Mouse (Mus musculus) layer of hippocampus, adult 11-12 months (tissue): Measurements from ENCODE around the gene Hnrnpll.
"Not testable (repeated sequence)": the region's sequence is repeated elsewhere in the genome, so short reads cannot be mapped to it uniquely, and the experiment has no call there.

Experiments
- DNase-seq: peaks from one replicate; pipeline ENCODE4 v3.0.0; 2022; ENCODE audit warnings: low spot score

Hnrnpll gene

DNA sequence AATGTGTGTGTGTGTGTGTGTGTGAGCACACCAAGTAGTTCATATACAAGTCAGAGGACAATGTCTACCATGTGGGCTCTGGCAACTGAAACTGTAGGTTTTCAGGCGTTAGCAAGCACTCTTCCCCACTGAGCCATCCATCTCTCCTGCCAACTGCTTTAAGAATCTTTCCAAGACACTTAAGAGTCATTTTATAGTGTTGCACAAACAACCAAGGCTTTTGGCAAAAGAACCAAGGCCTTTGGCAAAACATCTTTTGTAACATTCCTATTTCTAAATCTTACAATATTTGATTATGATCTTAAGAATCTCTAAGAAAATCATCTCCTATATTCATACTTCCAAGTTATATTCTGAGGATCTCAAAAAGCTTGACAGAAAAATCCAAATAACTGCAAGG is 2.4 kb downstream of the Hnrnpll start:
- no peak for DNase-seq

DNA sequence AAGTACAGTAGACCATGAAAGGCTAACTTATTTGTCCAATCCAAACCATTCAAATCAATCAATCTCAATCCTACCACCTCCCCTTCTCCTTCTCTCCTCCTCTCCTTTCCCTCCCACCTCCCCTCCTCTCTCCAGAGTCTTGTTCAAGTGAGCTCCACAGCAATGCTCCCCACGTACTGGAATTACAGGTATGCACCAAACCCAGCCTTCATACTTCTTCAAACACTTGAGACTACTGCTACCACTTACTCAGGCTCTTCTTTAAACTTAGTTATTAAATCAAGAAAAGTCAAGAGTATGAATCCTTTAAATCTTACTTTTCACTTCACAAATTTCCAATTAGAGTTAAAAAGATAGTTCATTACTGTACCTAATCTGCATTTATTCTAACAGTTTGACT is 3.6 kb downstream of the Hnrnpll start:
- no peak for DNase-seq

DNA sequence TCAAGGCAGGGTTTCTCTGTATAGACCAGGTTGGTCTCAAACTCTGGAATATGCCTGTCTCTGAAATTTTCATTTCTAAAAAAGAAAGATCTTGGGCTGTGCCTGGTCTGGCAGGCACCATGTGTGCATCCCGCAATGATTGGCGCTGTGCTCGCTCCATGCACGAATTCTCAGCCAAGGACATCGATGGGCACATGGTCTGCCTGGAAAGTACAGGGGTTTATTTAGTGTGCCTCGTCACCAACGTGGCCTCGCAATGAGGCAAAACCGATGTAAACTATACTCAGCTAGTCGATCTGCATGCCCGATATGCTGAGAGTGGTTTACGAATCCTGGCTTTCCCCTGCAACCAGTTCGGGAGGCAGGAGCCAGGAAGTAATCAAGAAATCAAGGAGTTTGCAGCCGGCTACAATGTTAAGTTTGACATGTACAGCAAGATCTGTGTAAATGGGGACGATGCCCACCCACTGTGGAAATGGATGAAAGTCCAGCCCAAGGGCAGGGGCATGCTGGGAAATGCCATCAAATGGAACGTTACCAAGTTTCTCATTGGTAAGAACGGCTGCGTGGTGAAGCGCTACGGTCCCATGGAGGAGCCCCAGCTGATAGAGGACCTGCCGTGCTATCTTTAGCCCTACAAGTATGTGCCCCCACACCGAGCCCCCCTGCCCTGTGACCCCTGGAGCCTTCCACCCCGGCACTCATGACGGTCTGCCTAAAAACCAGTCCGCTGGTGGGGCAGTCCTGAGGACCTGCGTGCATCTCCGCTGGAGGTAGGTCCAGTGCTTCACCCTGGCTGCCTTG is 8.0 kb downstream of the Hnrnpll start:
- peak; percentile 29 for DNase-seq

DNA sequence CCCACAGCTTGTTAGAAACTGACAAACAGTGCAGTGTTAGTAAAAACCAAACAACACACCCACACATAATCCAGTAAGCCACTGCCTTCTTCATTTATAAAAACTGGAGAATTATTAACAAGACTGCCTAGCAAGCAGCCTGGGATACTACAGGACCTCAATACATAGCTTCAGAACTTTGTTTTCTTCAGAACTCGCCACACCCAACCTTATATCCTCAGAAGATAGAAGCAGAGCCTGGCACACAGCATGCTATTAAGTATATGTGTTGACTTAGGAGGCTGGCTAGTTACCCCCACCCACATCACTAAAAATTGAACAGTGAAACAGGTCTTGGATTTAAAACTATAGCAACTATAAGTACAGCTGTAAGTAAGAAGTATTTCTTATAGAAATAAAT is 10.5 kb downstream of the Hnrnpll start:
- no peak for DNase-seq

DNA sequence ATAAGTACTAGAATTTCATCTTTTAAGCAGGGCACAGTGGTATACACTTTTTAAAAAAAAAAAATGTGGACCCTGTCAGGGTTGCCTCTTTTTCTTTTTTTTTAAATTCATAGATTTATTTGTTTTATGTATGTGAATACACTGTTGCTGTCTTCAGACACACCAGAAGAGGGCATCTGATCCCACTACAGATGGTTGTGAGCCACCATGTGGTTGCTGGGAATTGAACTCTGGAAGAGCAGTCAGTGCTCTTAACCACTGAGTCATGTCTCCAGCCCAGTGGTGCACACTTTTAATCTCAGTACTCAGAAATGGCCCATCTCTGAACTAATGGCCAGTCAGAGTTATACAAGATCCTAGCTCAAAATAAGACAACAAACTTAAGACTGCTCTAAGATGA is 12.8 kb downstream of the Hnrnpll start:
- not testable (repeated sequence) for DNase-seq

DNA sequence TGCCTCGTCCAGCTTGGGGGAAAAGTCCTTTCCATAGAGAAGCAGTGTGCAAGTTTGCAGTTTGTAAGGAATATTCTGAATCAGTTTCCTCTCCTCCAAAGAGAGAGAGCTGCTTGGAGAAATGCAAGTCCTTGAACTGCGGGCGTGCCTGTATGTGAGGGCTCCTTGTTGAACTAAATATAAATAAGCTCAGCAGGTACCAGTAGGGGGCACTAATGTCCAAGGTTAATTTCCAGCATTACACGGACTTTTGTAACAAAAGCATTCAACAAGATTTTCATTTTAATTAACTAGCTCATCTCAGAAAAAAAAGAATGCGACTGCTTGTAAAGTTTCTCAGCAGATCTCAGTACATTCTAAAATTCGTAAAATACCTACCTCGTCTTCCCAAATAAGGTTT is 13.9 kb downstream of the Hnrnpll start:
- DNase-seq = peak; percentile 84

DNA sequence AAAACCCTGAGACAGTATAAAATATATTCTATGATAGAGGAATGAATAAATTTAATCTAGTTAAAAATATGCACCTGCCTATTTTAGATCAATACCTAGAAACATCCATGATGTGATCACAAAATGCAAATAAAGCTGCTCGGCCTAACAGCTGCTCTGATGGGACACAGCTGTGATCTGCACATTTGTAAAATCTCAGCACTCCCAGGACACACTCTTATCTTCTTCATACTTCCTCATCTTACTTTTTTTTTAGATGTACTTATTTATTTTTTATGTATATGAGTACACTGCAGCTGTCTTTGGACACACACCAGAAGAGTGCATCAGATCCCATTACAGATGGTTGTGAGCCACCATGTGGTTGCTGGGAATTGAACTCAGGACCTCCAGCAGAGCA is 20.4 kb downstream of the Hnrnpll start:
- DNase-seq = no peak

DNA sequence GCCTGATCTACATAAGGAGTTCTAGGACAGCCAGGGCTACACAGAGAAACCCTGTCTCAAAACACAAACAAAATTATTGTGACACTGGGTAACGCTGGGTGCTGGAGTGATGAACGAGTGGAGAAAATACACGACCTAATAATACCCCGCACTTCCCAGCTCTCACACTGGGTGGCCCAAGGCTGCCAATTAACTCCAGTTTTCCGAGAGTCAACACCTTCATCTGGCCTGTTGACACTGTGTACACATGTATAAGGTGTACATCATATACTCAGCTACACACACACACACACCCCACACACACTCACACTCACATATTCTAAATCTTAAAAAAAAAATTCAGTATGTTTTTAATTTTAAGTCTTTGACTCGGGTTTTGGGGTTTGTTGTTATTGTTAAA is 33.5 kb downstream of the Hnrnpll start:
- no peak for DNase-seq

DNA sequence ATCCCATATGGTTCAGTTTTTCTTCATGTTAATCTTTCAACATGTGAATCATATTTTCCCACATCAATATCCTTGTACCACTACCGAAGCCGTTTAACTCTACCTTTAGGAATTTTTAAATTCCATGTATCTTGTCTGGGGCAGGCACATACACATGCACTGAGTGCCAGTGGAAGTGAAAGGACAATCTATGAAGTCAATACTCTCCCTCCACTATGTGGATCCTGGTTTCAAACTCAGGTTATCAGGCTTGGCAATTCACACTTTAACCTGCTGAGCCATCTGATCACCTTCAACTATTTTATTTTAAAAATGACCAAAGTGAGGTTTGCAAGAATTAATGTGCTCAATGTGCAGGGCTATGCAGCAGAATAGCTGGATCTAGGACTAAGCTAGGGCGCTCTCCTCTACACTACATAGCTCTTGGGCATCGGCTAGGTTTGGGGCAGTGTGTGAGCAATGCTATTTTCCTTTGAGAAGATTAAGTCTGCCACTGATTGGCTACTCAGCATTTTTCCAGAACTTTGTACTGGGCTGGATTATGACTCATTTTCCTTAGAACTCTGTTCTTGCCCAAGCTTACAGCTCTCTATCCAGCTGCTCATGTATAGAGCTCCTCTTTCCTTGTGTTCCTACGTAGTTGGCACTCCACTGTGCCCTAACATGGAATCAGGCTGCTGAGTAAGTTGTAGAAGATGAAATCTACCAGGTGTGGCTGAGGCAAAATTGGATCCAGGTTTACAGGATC is 35.8 kb downstream of the Hnrnpll start:
- DNase-seq = no peak

DNA sequence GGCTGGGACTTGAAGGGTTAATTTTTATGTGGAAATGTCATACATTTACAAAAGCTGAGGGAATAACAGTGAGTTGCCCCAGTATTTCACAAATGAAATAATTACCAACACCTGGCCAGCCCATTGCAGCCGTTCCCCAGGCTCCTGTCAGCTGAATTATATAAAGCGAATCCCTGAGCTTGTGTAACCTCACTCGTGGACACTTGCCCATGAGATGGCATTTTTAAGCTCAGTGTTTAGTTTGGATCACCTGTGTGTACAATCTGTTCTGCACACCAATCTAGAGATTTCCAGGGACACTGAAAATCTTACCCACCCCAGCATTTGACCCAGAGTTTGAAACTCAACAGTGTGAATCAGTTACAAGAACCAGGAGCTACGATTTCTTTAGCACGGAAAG is 40.0 kb downstream of the Hnrnpll start:
- DNase-seq = no peak

DNA sequence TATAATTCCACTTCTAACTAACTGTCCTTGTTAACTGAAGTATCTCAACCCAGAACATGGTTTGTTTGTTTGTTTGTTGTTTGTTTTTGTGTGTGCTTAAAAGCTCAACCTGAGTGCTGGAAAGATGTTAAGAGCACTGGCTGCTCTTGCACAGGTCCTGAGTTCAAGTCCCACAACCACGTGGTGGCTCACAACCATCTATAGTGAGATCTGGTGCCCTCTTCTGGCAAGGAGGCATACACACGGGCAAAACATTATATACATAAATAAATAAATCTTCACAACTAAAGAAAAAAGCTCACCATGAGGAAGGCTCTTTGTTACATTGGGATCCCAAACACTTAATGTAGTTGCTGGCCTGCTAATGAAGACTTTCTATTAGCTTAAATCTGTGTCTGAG is 41.6 kb downstream of the Hnrnpll start:
- no peak for DNase-seq

DNA sequence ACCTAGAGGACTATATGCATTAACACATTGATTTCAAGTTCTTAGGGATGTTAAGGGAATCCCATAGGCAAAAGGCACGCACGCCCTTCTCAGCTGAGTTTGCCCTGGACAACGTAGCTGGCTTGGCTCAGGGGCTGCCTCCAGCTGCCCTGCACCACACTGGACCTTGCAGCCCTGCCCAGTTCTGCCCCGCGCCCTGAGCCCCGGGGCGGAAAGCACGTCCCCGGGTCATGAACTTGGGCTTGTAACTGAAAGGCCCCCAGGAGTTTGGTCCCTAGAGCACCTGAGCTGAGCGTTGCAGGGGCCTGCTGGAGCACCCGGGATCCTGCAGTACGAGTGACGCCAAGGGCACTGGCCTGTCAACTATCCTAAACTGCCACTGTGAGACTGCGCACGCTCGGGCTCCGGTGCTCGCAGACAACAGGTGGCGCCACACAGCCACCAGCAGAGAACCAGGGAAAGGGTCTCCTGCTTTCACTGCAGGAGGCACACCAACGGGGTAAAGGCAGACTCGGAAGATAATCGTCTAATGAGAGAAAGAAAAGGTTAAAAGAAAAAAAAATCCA is 43.1 kb downstream of the Hnrnpll start:
- DNase-seq = no peak

DNA sequence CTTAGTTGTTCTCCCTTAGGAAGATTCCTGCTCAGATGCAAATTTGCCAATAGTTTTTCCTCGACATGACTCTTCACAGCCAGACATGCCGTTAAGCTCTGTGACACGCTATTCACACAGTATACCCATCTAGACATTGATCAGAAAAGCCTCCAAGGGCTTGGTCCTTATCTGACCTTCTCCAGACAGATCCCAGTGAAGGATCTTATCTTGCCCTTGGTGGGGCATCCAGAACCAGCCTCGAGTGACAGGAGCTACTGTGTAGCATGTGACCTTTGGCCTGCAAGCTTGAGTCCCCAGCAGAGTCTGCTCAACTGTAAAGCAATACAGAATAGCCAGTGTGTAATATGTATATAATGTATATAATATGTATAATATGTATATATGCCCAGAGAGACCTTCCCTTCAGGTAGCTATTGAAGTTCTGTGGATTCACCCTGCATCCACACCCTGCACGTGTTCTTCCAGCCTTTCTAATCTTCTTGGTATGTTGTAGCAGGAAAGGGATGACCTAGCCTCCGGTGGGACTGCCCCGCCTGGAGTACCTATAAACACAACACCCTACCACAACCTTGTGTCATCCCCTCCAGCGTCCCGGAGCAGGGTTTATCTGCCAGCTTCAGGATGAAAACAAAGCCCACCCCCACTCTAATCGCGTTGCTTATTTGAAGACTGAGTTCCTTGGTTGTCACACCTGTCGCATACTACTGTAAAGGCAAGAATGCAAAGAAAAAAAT is 43.7 kb downstream of the Hnrnpll start:
- no peak for DNase-seq

DNA sequence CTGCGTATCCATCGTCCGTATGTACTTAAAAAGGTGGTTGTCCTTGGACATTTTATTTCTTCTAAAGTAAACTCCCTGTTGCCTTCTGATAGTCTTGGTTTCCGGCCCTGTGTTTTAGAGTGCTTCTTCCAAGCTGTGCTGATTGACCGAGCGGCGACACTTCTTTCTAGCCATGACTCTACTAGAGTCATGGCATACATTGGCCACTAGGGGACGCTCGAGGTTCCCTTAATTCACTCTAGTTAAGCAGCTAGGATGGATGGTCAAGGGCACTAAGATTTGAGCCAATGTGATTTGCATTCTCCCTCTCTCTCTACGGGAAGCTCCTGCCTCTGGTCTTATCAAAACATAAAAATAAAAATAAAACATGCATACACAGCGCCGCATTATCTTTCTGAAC is 44.7 kb downstream of the Hnrnpll start:
- peak; percentile 73 for DNase-seq

DNA sequence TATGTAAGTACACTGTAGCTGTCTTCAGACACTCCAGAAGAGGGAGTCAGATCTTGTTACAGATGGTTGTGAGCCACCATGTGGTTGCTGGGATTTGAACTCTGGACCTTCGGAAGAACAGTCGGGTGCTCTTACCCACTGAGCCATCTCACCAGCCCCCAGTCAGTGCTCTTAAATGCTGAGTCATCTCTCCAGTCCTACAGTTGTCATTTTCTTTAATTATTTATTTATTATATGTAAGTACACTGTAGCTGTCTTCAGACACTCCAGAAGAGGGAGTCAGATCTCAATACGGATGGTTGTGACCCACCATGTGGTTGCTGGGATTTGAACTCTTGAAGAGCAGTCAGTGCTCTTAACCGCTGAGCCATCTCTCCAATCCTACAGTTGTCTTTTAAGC is 45.7 kb downstream of the Hnrnpll start:
- DNase-seq = not testable (repeated sequence)

DNA sequence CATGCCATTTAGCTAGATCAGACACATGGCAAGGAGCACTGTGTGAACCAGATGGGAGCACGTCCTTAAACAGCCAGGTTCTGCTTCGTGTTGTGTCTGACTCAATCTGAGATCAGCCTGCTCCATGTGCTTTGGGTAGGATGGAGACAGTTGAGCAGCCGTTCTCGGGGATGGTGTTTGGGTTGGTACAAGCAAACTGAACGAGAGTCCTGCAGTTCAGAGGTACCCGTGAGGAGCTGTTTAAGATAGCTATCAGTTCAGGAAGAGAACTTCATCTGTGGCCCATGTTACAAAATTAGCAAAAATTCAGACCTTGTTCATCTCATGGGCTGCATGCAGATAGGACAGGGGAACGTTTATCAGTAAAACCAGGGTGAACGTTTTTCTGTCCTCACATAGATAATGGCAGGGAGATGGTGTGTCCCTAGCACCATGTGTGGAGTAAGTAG is 47.7 kb downstream of the Hnrnpll start:
- no peak for DNase-seq

DNA sequence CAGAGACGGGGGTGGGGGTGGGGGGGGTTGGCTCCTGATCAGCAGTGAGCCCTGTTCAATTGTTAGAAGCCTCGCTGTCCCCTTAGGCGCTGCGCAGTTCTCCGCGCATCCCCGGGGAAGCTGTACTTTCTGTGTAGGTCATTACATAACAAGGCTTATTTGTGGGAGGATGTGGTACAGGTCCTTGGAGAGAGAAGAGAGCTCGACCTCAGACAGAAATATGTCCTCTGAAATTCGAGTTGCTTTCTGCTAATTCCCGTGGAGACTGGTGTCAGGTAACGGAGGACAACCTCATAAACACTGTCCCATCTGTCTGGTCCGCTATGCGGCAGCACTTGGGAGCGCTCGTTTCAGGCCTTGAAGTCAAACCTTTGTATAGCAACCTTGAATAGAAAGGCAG is 52.2 kb downstream of the Hnrnpll start:
- DNase-seq = no peak

DNA sequence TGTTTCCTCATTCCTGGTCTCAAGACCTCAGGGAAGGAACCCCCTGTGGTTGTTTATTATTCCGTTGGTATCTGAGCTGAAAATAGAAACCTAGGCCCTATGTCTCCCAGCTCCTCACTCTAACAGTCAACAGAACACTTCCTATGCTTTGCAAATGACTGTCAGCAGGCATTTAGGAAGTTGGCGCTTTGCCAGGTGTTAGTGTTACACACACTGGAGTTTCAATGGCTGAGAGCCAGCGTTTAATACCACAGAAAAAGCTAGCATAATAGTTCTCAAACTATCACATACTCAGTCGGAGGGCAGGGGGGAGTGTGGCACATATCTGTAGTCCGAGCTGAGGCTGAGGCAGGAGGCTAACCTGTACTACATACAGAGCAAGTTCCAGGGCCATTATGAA is 53.3 kb downstream of the Hnrnpll start:
- peak; percentile 52 for DNase-seq

DNA sequence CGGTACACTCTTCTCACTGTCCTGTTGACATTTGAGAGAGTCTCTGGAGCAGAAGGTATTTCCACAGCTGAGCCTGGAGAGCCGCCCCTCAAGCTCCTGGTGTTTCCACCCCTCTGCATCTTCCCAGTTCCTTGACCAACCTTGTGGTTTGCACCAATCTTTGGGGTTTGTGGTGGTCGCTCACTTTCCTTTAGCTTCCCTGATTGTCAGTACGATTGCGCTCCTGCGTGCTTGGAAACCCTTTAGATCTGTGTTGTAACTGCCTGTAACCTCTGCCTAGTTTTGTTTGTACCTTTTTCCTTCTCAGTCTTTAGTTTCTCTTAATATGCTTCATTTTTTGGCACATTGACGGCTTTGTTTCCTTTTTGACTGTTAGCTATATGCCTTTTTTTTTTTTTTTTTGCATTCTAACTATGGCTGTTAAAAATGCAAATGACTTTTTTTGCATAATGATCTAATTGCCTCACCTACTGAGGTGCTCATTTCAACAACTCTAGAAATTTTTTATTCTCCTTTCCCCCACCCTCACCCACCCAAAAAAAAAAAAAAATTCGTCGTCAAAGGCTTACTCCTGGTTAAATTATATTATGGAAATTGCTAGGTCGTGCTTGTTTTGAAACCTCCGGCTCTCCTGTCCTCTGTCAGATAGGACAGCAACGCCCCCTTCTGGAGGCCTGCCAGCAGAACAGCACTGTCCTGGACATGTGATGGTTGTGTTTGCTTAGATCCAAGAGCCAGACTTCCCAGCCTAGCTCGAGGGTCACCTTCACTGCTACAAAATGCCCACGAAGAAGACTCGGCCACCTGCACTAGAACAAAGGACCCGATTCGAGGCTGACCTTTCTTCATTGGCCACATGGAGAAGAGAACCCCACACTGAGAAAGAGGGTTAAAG is 57.5 kb downstream of the Hnrnpll start:
- peak; percentile 53 for DNase-seq

DNA sequence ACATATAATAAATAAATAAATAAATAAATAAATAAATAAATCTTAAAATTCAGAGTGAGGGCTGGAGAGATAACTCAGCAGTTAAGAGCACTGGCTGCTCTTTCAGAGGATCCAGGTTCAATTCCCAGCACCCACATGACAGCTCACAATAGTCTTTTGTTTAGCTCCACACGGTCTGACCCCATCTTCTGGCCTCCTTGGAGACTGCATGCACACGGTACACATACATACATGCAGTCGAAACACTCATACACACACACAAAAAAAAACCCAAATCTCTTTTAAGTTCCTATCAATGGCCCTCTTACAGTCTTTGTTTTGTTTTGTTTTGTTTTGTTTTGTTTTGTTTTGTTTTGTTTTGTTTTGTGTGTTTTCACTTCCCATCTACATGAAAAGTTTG is 58.3 kb downstream of the Hnrnpll start:
- DNase-seq = not testable (repeated sequence)

DNA sequence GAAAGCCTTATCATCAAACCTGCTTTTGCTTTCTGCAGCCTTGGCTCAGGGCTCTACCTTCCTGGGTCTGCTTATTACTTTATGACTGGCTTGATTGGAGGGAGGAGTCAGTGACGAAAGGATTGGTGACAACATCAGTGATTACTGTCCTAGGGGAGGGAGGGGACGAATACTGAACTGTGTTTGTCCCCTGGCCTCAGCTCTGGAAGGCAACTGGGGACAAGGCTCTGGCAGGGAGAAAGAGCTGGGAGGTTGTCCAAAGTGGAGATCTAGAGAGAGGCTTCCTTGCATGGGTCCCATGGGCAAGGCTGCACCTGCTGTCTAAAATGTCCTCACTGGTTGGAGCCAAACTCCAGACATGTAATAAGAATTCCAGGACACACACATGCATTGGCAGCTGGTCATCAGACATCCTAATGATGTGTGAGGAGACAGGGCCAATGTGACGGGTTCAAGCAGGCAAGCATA is 59.7 kb downstream of the Hnrnpll start:
- DNase-seq = no peak
